Mouse (Mus musculus) spleen, adult 2 months (tissue): ENCODE data around the gene Ephb6.

Experiments used
- CTCF ChIP-seq: fragments of 200-500 bp; IDR thresholded peaks from 2 replicates; pipeline ENCODE4 v1.5.1; 2011; ENCODE audit warnings: mild to moderate bottlenecking, inconsistent platforms; ENCODE audit not compliant: insufficient read depth, insufficient read length, insufficient replicate concordance; ENCODE audit errors: extremely low read depth
- POLR2A ChIP-seq: fragments of 200-500 bp; IDR thresholded peaks from 2 replicates; pipeline ENCODE4 v1.6.1; 2011; ENCODE audit warnings: low read depth, low read length, inconsistent platforms

- TF ChIP-seq CTCF (no peak), POLR2A (no peak)
Measured at GRCm38 (mm10) chr6:41621241-41621990, 16.1 kb downstream of the Ephb6 start.
